Mouse (Mus musculus): ENCODE data around the gene Erh. TPM values are rescaled to one million over a fixed set of nuclear protein-coding genes. Genes with fewer than 3 reads are reported as not detected.

Gene Erh
- 244 and 251 TPM in 2 replicates for polyA plus RNA-seq (2015; fragmentation: Nextera tagmentation; extraction: Ambion mirVana)

DNA sequence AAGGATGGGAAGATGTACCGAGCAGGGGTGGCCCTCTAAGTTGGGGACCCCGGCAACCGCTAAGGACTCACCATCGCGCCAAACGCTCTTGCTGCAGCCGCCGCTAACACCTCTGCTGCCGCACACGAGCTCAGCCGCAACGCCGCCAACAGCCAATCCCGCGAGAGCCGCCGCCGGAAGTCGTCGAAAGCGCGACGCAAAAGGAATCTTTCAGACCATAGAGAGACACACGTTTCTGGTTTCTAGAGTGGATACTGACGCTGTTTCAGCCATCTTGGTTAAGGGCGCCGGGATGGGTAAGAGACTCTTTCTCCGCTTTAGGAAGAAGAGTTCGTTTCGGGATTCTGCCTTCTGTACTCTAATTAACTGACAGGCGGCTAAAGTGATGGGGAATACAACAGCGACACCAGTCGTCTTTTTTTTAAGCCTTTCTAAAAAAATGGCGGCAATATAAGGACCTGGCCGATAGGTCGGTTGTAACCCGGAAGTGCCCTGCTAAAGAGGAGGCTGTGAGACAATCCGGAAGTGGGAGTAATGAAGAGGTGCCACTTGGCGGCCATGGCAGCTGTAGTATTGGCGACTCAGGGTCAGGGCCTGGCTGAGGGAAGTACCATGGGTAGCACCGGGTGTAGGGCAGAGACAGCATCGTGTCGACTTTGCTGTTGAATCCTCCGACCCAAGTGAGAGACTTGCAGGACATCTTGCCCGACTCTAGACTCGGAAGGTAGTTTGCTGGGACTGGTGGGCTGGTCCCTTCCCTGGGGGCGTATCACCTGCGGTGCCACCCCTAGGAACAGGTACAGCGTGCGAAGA lies at the start of gene Erh, which contains the start of gene Slc39a9:
Erh (minus strand) TSS at position 649 of the 813 bp plus-strand sequence.
Slc39a9 (plus strand) TSS at position 191 of the 813 bp plus-strand sequence.
- Histone ChIP-seq H3K4me1 (peaks cover 31% of the 10 kb centered on the region), H3K4me2 (replicated peaks) (peak within 1 kb of the TSS; percentile 72), H3K36me3 (peaks cover 32% of the 10 kb centered on the region), H3K27me3 (no peaks in the 10 kb centered on the region), H3K9me3 (replicated peaks) (no peaks in the 10 kb centered on the region), H3K4me3 (replicated peaks) (peak within 1 kb of the TSS; percentile 96), H3K27ac (replicated peaks) (peak within 1 kb of the TSS; percentile 85), H3K9ac (peak within 1 kb of the TSS; percentile 96)
- ATAC-seq (ENCODE audit: insufficient number of reproducible peaks, low FRiP score, low TSS enrichment, low read depth) = peak; percentile 95
- WGBS = under 1% methylated on average over 50 of the region's 50 CpGs

DNA sequence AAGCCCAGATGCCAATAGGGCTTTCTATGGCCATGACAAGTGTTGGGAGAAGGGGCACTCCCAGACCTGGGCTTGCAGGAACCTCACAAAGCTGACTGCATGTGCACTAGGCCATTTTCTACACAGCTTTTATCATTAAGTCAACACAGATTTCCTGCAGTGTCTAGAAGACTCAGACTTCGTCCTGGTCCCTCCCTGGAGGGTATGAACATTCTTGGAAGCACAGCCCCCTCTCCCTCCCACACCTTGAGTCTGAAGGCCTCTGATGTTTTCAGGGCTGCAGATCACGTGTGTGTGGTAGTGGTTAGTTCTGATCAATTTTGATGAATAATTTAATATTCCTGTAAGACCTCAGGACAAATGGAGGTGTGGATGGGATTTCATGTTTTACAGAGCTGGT lies 49.6 kb upstream of the Erh start:
- H3K4me1 ChIP-seq = peaks cover 20% of the 10 kb centered on the region
- H3K9me3 ChIP-seq (replicated peaks) = no peaks in the 10 kb centered on the region
- H3K27me3 ChIP-seq = peaks cover 47% of the 10 kb centered on the region
- ATAC-seq (ENCODE audit: insufficient number of reproducible peaks, low FRiP score, low TSS enrichment, low read depth) = no peak
- no peak overlapping the region for H3K4me2 ChIP-seq (replicated peaks)
- H3K9ac ChIP-seq = no peak overlapping the region
- H3K27ac ChIP-seq (replicated peaks) = no peak overlapping the region
- H3K36me3 ChIP-seq = no peaks in the 10 kb centered on the region
- H3K4me3 ChIP-seq (replicated peaks) = no peak overlapping the region
- WGBS = 18% methylated on average over 2 of the region's 2 CpGs

DNA sequence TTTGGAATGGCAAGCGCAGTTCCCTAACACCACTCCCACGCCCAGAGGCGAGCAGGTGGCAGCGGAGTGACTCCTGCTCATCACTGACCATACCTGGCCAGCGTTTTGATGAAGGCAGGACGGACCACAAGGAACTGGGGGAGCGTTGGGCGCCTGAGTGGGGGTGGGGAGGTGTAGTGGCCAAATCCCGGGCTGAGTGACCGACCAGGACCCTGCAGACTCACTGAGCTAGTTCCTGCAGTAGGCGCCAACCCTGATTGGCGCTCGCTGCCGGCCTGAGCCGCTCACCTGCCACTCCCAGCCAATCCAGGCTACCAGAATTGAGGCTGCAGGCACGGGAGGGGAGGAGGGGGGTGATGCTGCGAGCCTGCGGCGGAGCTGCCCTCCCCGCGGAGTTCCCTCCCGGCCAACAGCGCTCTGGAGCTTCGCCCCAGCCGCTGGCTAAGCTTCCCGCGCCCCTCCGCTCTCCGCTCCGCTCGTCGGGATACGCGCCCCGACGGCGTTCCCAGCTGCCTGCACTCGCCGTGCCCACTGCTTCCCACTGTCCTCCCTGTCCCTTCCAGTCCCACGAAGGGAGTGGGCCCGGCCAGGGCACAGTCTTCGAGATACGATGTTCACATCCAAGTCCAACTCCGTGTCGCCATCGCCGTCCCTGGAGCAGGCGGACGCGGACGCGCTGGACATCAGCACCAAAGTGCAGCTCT lies 48.3 kb upstream of the Erh start, which contains the start of gene Plekhd1:
Plekhd1 (plus strand) TSS at position 323 of the 704 bp plus-strand sequence.
- no peak within 1 kb of the TSS for H3K9ac ChIP-seq
- ATAC-seq (ENCODE audit: insufficient number of reproducible peaks, low FRiP score, low TSS enrichment, low read depth) = peak; percentile 68; the same call in 1 of the 2 replicates
- H3K4me3 ChIP-seq (replicated peaks) = peak within 1 kb of the TSS; percentile 42
- WGBS = 1% methylated on average over 52 of the region's 52 CpGs
- H3K4me2 ChIP-seq (replicated peaks) = peak within 1 kb of the TSS; percentile 64
- H3K4me1 ChIP-seq = peaks cover 26% of the 10 kb centered on the region
- H3K27me3 ChIP-seq = peaks cover 47% of the 10 kb centered on the region
- no peaks in the 10 kb centered on the region for H3K9me3 ChIP-seq (replicated peaks)
- H3K27ac ChIP-seq (replicated peaks) = no peak within 1 kb of the TSS
- H3K36me3 ChIP-seq = no peaks in the 10 kb centered on the region

DNA sequence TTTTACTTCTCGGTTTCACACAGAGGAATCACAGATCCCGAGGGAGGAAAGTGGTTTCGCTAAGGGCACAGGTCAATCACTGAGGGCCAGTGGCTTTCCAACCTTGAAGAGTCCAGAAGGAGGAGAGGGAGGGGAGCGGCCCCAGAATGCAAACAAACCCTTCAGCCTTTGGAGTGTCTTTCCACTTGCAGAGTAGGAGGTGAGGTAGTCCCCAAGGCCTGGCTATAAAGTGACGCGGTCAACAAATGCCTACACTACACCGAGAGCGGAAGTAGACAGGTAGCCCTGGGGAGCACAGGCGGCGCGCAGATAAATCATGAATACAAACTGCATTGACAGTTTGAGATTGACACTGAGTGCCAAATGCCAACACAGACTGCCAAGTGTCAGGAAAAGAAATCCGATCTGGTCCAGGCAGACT lies 47.5 kb upstream of the Erh start:
- whole genome bisulfite sequencing = 5% methylated on average over 12 of the region's 12 CpGs
- H3K9me3 ChIP-seq (replicated peaks) = no peaks in the 10 kb centered on the region
- H3K9ac ChIP-seq = no peak overlapping the region
- peak overlapping the region; percentile 42 for H3K4me3 ChIP-seq (replicated peaks)
- peak overlapping the region; percentile 64 for H3K4me2 ChIP-seq (replicated peaks)
- peaks cover 27% of the 10 kb centered on the region for H3K4me1 ChIP-seq
- no peak overlapping the region for H3K27ac ChIP-seq (replicated peaks)
- no peak for ATAC-seq (ENCODE audit: insufficient number of reproducible peaks, low FRiP score, low TSS enrichment, low read depth)
- H3K27me3 ChIP-seq = peaks cover 47% of the 10 kb centered on the region
- H3K36me3 ChIP-seq = no peaks in the 10 kb centered on the region

DNA sequence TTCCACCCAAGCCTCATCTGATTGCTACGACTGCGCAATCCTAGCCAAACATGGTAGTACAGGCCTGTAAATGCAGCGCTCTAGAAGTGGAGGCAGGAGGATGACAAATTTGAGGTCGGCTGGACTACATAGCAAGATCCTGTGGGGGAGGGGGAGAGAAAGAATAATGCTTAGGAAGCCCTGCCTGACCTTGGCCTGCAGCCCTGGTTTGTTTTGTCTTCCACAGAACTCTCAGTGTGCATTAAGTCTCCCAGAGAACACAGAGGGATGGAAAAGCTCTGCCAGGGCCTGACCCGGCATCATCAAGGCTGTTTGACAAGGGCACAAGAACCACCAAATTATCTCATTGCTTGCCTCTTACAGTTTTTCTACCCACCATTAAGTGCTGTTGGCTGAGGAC lies 45.6 kb upstream of the Erh start:
- 60% methylated on average over 5 of the region's 5 CpGs for WGBS
- Histone ChIP-seq H3K27me3 (peaks cover 45% of the 10 kb centered on the region), H3K9ac (no peak overlapping the region), H3K4me3 (replicated peaks) (no peak overlapping the region), H3K4me1 (peaks cover 27% of the 10 kb centered on the region), H3K27ac (replicated peaks) (no peak overlapping the region), H3K36me3 (no peaks in the 10 kb centered on the region), H3K9me3 (replicated peaks) (no peaks in the 10 kb centered on the region), H3K4me2 (replicated peaks) (no peak overlapping the region)
- ATAC-seq (ENCODE audit: insufficient number of reproducible peaks, low FRiP score, low TSS enrichment, low read depth) = no peak

DNA sequence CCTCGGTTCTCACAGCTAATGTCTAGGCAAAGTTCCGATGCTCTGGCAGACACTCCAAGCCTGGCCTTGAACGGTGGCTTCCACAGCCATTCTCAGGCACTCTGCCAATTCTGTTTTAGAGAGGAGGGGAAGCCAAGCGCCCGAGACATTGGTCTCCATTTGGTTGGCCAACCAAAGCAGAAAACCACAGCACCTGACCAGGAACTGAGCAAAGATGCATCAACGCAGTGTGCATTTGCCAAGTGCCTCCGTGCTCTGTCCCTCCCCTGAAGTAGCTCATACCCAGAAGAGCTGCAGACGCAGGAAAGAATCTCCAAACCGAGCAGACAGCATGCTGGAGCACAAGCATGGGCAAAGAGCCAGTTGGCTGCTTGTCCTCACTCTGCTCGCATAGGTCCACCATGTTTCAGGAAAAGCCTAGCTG lies 43.7 kb upstream of the Erh start:
- no peak for ATAC-seq (ENCODE audit: insufficient number of reproducible peaks, low FRiP score, low TSS enrichment, low read depth)
- H3K27ac ChIP-seq (replicated peaks) = 0 out of 2 replicates have a peak overlapping the region, but pooled peaks have one; percentile 11
- 53% methylated on average over 10 of the region's 10 CpGs for WGBS
- H3K4me1 ChIP-seq = peaks cover 19% of the 10 kb centered on the region
- H3K27me3 ChIP-seq = peaks cover 26% of the 10 kb centered on the region
- H3K9me3 ChIP-seq (replicated peaks) = no peaks in the 10 kb centered on the region
- H3K4me2 ChIP-seq (replicated peaks) = no peak overlapping the region; the same call in 1 of the 2 replicates
- no peaks in the 10 kb centered on the region for H3K36me3 ChIP-seq
- H3K4me3 ChIP-seq (replicated peaks) = no peak overlapping the region
- H3K9ac ChIP-seq = no peak overlapping the region

DNA sequence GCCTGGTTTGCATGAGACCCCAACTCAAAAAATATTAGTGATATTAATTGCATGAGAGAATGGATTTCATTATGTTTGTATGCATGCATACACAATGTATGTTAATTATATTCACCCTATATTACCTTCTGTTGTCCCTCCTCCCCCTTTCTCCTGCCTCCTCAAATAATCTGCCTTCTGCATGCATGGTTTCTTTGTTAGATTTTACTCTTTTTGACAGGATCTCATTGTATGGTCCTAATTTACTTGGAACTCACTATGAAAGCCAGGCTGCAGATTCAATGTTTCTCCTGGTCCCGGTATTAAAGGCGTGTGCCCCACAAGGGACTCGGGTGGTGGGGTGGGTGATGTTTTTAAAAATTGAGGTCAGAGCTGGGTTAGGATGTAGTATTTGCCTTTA lies 40.2 kb upstream of the Erh start:
- 72% methylated on average over 3 of the region's 3 CpGs for WGBS
- no peaks in the 10 kb centered on the region for H3K9me3 ChIP-seq (replicated peaks)
- no peak overlapping the region for H3K4me2 ChIP-seq (replicated peaks)
- peaks cover 13% of the 10 kb centered on the region for H3K36me3 ChIP-seq
- no peak overlapping the region for H3K4me3 ChIP-seq (replicated peaks)
- no peak overlapping the region for H3K27ac ChIP-seq (replicated peaks)
- no peaks in the 10 kb centered on the region for H3K27me3 ChIP-seq
- peaks cover 7% of the 10 kb centered on the region; the same call in 1 of the 2 replicates for H3K4me1 ChIP-seq
- ATAC-seq (ENCODE audit: insufficient number of reproducible peaks, low FRiP score, low TSS enrichment, low read depth) = no peak
- no peak overlapping the region for H3K9ac ChIP-seq

DNA sequence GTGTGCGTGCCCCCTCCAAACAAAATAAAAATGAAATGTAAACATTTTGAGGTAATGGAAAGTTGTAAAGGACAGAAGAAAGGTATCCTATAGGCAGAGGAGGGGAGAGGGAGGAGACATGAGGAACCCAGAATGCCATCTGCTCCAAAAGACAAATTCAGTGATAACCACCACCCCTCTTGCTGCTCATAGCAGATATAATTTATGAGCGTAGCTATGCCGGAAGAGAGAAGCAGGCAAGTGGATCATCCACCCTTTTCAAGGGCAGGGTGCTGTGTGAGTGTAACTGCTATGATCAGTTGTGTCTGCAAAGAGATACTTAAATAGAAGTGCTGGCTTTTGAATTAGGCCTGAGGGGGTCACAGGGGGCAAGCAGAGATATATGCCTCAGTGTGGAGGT lies 39.4 kb upstream of the Erh start:
- H3K27me3 ChIP-seq = no peaks in the 10 kb centered on the region
- H3K36me3 ChIP-seq = peaks cover 14% of the 10 kb centered on the region
- no peak overlapping the region for H3K9ac ChIP-seq
- ATAC-seq (ENCODE audit: insufficient number of reproducible peaks, low FRiP score, low TSS enrichment, low read depth) = no peak
- H3K4me3 ChIP-seq (replicated peaks) = no peak overlapping the region
- H3K9me3 ChIP-seq (replicated peaks) = no peaks in the 10 kb centered on the region
- no peak overlapping the region for H3K4me2 ChIP-seq (replicated peaks)
- H3K27ac ChIP-seq (replicated peaks) = no peak overlapping the region
- 92% methylated on average over 3 of the region's 3 CpGs for WGBS
- peaks cover 7% of the 10 kb centered on the region; the same call in 1 of the 2 replicates for H3K4me1 ChIP-seq

DNA sequence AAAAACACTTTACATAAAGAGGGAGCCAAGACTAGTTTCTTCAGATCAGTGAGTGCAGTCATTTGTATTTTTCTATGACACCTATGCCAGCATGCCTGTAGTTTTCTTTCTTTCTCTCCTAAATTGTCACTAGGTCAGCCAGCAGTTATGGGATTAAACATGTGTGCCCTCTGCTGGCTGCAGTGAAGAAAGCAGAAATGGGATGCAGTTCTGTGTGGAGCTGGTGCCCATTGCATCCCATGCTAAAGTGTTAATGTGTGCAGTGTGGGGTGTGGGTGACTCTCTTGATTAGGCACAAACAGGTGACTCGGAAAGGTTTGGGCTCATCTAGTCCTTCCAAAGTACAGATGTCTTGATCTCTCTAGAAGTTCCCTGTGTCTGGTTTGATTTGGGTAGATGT lies 37.2 kb upstream of the Erh start:
- Histone ChIP-seq H3K9me3 (replicated peaks) (no peaks in the 10 kb centered on the region), H3K9ac (no peak overlapping the region), H3K27me3 (no peaks in the 10 kb centered on the region), H3K27ac (replicated peaks) (no peak overlapping the region), H3K4me1 (no peaks in the 10 kb centered on the region), H3K36me3 (peaks cover 28% of the 10 kb centered on the region), H3K4me3 (replicated peaks) (no peak overlapping the region), H3K4me2 (replicated peaks) (no peak overlapping the region)
- no peak for ATAC-seq (ENCODE audit: insufficient number of reproducible peaks, low FRiP score, low TSS enrichment, low read depth)
- WGBS = 74% methylated on average over 1 of the region's 1 CpGs

DNA sequence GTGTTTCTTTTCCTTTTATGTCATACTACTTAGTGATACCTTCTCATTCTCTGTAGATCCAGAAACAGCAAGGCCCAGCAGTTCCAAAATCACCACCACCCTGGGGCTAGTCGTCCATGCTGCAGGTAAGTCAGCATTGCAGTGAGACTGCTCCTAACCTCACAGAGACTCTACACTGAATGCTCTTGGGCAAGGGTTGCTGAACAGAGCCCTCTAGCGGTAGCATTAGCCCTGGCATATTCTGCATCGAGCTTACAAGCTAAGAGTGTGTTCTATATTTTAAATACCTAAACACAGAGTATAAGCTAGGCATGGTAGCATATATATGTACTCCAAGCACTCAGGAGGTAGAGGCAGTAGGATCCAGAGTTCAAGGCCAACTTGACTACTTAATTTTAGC lies 29.0 kb upstream of the Erh start:
- 18% methylated on average over 3 of the region's 3 CpGs for WGBS
- peak; percentile 43; the same call in 1 of the 2 replicates for ATAC-seq (ENCODE audit: insufficient number of reproducible peaks, low FRiP score, low TSS enrichment, low read depth)
- H3K36me3 ChIP-seq = peaks cover 51% of the 10 kb centered on the region

DNA sequence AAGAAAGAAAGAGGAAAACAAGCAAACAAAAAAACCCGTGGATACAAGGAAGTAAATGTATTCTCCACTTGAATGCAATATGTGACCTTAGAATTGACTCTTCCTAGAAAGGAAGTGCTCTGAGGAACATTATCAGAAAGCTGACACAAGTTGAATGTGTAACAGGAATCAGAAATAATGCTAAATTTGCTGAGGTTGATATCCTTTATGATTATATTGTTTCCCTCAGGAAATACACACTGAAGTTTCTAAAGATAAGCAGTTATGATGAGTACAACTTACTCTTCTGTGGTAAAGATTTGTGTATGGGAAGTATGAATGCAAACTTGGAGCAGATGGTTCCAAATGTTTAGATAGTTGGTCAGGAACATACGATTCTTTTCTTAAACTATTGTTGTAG lies 24.2 kb upstream of the Erh start:
- no peaks in the 10 kb centered on the region for H3K4me1 ChIP-seq
- H3K4me3 ChIP-seq (replicated peaks) = no peak overlapping the region
- H3K27me3 ChIP-seq = no peaks in the 10 kb centered on the region
- peaks cover 49% of the 10 kb centered on the region for H3K36me3 ChIP-seq
- WGBS = 83% methylated on average over 2 of the region's 2 CpGs
- no peaks in the 10 kb centered on the region for H3K9me3 ChIP-seq (replicated peaks)
- no peak for ATAC-seq (ENCODE audit: insufficient number of reproducible peaks, low FRiP score, low TSS enrichment, low read depth)
- H3K9ac ChIP-seq = no peak overlapping the region
- H3K4me2 ChIP-seq (replicated peaks) = no peak overlapping the region
- H3K27ac ChIP-seq (replicated peaks) = no peak overlapping the region

More for the DNA sequence above, 29.0 kb upstream of the Erh start:
- H3K4me1 ChIP-seq = no peaks in the 10 kb centered on the region
- no peak overlapping the region for H3K4me3 ChIP-seq (replicated peaks)
- no peaks in the 10 kb centered on the region for H3K27me3 ChIP-seq
- H3K4me2 ChIP-seq (replicated peaks) = no peak overlapping the region
- H3K9ac ChIP-seq = no peak overlapping the region
- no peak overlapping the region for H3K27ac ChIP-seq (replicated peaks)
- H3K9me3 ChIP-seq (replicated peaks) = no peaks in the 10 kb centered on the region

All from embryonic facial prominence, embryonic 15.5 days (tissue).